Mouse (Mus musculus): ENCODE measurements at regions not wholly inside any gene's neighbourhood (a gene's known extent, or its start where the extent isn't known, plus 50 kb on each side); places are given as distances from the start of the nearest gene placed in this dataset.
A peak's percentile ranks its signal among the peaks of the same experiment; 100 is the strongest.

GRCm38 (mm10) chr12:5494657-5495512 lies 119.4 kb upstream of the Klhl29 start:
- no peak overlapping the region for H3K27ac ChIP-seq (replicated peaks)
- 44% methylated on average over 7 of the region's 7 CpGs for WGBS
- no peak overlapping the region for H3K4me3 ChIP-seq
- H3K36me3 ChIP-seq: no peaks in the 10 kb centered on the region
- no peak overlapping the region for H3K9ac ChIP-seq (replicated peaks)
- no peaks in the 10 kb centered on the region for H3K27me3 ChIP-seq
- no peak overlapping the region for H3K4me2 ChIP-seq (replicated peaks)
- peak; percentile 29; the same call in 1 of the 2 replicates for ATAC-seq (replicated peaks)
- 0 out of 2 replicates have a peak, but pooled peaks cover 6% of the 10 kb centered on the region for H3K4me1 ChIP-seq
- no peaks in the 10 kb centered on the region for H3K9me3 ChIP-seq

- 0 out of 2 replicates have a peak, but pooled peaks have one; percentile 19 for ATAC-seq (replicated peaks)
- H3K4me2 ChIP-seq (replicated peaks): no peak overlapping the region
- H3K27me3 ChIP-seq: no peaks in the 10 kb centered on the region
- H3K9ac ChIP-seq (replicated peaks): no peak overlapping the region
- H3K4me3 ChIP-seq: no peak overlapping the region
- WGBS: 20% methylated on average over 9 of the region's 9 CpGs
- peaks cover 3% of the 10 kb centered on the region; the same call in 1 of the 2 replicates for H3K4me1 ChIP-seq
- no peaks in the 10 kb centered on the region for H3K9me3 ChIP-seq
- no peak overlapping the region for H3K27ac ChIP-seq (replicated peaks)
- H3K36me3 ChIP-seq: no peaks in the 10 kb centered on the region
Measured at GRCm38 (mm10) chr12:5464250-5464899, 88.9 kb upstream of the Klhl29 start.

DNA sequence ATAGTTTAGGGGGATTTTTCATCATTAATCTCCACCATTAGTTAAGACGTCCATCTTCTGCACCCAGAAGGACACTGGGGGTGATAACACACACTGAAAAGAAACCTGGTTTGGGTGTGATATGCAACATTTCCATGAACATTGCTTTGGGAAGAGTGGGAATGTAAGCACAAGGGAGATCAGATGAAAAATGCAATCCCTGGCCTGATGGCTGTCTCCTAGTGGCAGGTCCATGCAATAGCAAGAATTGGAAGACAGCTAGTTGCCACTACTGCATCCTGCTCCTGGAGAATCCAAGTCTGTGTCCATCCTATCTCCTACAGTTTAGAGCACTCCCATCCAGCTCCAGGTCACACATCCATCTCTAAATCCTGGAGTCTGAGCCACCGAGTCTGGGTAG lies 77.7 kb upstream of the Klhl29 start:
- Histone ChIP-seq H3K4me3 (no peak overlapping the region), H3K27ac (replicated peaks) (no peak overlapping the region), H3K36me3 (no peaks in the 10 kb centered on the region), H3K4me1 (no peaks in the 10 kb centered on the region), H3K9me3 (no peaks in the 10 kb centered on the region), H3K9ac (replicated peaks) (no peak overlapping the region), H3K4me2 (replicated peaks) (no peak overlapping the region), H3K27me3 (no peaks in the 10 kb centered on the region)
- 89% methylated on average over 2 of the region's 2 CpGs for WGBS
- no peak for ATAC-seq (replicated peaks)

DNA sequence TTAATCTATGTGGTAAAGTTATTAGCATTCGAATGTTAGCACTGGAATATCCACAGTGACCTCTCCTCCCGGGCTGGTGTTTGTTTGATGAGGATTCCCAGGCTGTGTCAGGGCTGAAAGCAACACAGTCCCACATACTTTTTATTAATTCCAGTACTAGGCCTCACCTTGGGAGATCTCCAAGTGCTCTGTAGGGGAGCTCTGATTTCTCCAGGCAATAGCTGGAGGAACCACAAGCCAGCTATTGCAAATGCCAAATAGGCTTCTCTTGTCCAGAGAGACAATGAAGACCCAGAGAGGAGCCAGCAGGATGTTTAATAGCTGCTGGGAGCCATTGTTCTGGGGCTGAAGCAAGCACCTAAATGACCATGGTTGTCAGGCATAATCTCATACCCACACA lies 68.2 kb upstream of the Klhl29 start:
- peaks cover 15% of the 10 kb centered on the region for H3K4me1 ChIP-seq

DNA sequence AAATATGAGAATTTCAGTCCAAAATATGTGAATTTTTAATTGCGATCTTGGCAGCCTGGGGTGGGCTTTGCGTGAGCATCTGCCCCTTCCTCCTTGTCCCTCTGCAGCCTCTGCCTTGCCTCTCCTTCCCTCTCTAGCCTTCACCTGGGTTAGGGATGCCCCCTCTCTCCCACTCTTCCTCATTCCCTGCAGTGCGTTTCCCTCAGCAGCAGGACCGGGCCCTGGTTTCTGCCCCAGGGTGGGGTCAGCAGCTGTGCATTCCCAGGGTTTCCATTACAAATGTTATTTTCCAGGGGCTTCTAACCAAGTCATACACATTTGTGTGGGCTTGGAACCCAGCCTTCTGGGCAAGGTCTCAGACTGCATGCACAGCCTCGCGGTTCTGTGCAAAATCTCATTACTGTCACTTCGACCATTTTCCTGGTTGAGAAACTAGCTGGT lies 67.6 kb upstream of the Klhl29 start:
- no peak overlapping the region for H3K4me2 ChIP-seq (replicated peaks)
- H3K4me1 ChIP-seq: peaks cover 15% of the 10 kb centered on the region
- no peaks in the 10 kb centered on the region for H3K36me3 ChIP-seq
- 46% methylated on average over 7 of the region's 7 CpGs for WGBS
- H3K9me3 ChIP-seq: no peaks in the 10 kb centered on the region
- peak overlapping the region; percentile 74 for H3K27ac ChIP-seq (replicated peaks)
- no peak overlapping the region for H3K9ac ChIP-seq (replicated peaks)
- H3K27me3 ChIP-seq: no peaks in the 10 kb centered on the region
- no peak overlapping the region for H3K4me3 ChIP-seq
- ATAC-seq (replicated peaks): peak; percentile 49

More for the DNA sequence above, 68.2 kb upstream of the Klhl29 start:
- Histone ChIP-seq H3K36me3 (no peaks in the 10 kb centered on the region), H3K4me3 (no peak overlapping the region), H3K9me3 (no peaks in the 10 kb centered on the region), H3K27ac (replicated peaks) (peak overlapping the region; percentile 74), H3K4me2 (replicated peaks) (no peak overlapping the region), H3K27me3 (no peaks in the 10 kb centered on the region), H3K9ac (replicated peaks) (no peak overlapping the region)
- no peak for ATAC-seq (replicated peaks)
- WGBS: 45% methylated on average over 2 of the region's 2 CpGs

DNA sequence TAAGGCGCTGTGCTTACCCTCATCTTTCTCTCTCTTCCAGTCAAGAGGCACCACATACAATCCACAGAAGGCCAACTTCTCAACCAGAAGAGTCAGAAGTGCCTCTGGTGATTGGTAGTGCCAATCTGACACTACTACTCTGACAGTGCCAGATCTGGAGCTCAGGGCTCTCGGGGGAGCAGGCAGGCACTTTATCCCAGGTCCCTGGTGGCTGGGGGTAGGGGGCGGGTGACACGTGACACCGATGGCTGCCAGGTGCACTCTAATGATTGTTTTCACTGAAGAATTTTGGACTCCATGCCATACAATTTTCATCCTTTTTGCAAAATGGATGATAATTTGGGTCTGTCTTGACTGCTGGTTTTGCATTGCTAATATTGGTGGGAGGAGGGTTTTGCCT lies 67.2 kb upstream of the Klhl29 start:
- H3K9ac ChIP-seq (replicated peaks): no peak overlapping the region
- peak; percentile 57 for ATAC-seq (replicated peaks)
- H3K4me2 ChIP-seq (replicated peaks): no peak overlapping the region
- no peaks in the 10 kb centered on the region for H3K27me3 ChIP-seq
- no peak overlapping the region for H3K4me3 ChIP-seq
- no peaks in the 10 kb centered on the region for H3K36me3 ChIP-seq
- H3K4me1 ChIP-seq: peaks cover 15% of the 10 kb centered on the region
- H3K27ac ChIP-seq (replicated peaks): 0 out of 2 replicates have a peak overlapping the region, but pooled peaks have one; percentile 74
- WGBS: 70% methylated on average over 5 of the region's 5 CpGs
- no peaks in the 10 kb centered on the region for H3K9me3 ChIP-seq

DNA sequence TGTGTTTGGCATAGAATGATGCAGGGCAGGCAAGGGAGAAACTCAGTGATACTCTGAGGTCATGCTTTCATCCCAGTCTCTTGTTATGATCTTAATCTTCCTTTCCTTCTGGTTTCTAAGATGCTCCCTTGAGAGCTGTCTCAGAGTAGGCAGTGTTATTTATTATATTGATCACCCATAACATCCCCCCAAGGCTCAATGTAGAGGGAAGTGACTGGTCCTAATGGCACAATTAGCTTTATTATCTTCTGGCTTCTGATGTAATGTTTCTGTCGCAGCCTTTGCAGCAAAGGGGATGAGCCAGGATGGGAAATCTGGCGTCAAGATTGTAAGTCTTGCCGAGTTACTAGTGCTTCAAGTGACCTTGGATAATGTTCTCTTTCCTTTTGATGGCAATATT lies 65.0 kb upstream of the Klhl29 start:
- Histone ChIP-seq H3K9ac (replicated peaks) (no peak overlapping the region), H3K9me3 (no peaks in the 10 kb centered on the region), H3K4me3 (no peak overlapping the region), H3K4me1 (peaks cover 15% of the 10 kb centered on the region), H3K27ac (replicated peaks) (no peak overlapping the region), H3K36me3 (no peaks in the 10 kb centered on the region), H3K27me3 (no peaks in the 10 kb centered on the region), H3K4me2 (replicated peaks) (no peak overlapping the region)
- ATAC-seq (replicated peaks): no peak
- 79% methylated on average over 3 of the region's 3 CpGs for WGBS

GRCm38 (mm10) chr12:5435876-5436275 lies 60.4 kb upstream of the Klhl29 start:
- H3K9me3 ChIP-seq: no peaks in the 10 kb centered on the region
- no peak overlapping the region for H3K27ac ChIP-seq (replicated peaks)
- H3K27me3 ChIP-seq: no peaks in the 10 kb centered on the region
- H3K9ac ChIP-seq (replicated peaks): no peak overlapping the region
- 85% methylated on average over 3 of the region's 3 CpGs for WGBS
- no peak overlapping the region for H3K4me2 ChIP-seq (replicated peaks)
- no peak overlapping the region for H3K4me3 ChIP-seq
- no peak for ATAC-seq (replicated peaks)
- H3K36me3 ChIP-seq: no peaks in the 10 kb centered on the region
- 0 out of 2 replicates have a peak, but pooled peaks cover 2% of the 10 kb centered on the region for H3K4me1 ChIP-seq

DNA sequence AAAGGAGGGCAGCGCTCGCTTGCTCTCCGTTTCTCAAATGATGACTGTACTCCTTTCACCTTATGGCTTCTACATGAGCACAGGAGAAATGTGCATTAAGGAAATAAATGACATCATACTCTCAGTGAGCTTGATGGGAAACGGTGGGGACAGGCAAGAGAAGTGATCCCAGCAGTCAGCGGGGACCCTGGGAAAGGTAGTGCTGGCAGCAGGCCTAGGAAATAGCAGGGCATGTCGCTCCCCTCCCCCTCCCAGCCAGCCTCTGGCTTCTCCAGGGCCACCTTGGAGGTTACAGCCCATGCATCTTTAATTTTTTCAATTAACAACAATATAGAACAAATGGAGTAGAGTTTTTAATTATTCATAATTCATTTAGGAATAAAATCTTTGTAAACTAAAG lies 58.6 kb upstream of the Klhl29 start:
- Histone ChIP-seq H3K4me1 (0 out of 2 replicates have a peak, but pooled peaks cover 2% of the 10 kb centered on the region), H3K9me3 (no peaks in the 10 kb centered on the region), H3K27ac (replicated peaks) (no peak overlapping the region), H3K27me3 (no peaks in the 10 kb centered on the region), H3K4me2 (replicated peaks) (no peak overlapping the region), H3K9ac (replicated peaks) (no peak overlapping the region), H3K4me3 (no peak overlapping the region), H3K36me3 (no peaks in the 10 kb centered on the region)
- WGBS: 49% methylated on average over 6 of the region's 6 CpGs
- no peak for ATAC-seq (replicated peaks)

- no peak overlapping the region for H3K4me2 ChIP-seq (replicated peaks)
Measured at GRCm38 (mm10) chr12:5432688-5433087, 57.2 kb upstream of the Klhl29 start.

GRCm38 (mm10) chr12:5428733-5429132 lies 53.3 kb upstream of the Klhl29 start:
- WGBS: 61% methylated on average over 3 of the region's 3 CpGs
- H3K36me3 ChIP-seq: no peaks in the 10 kb centered on the region
- no peak overlapping the region for H3K9ac ChIP-seq (replicated peaks)
- H3K27ac ChIP-seq (replicated peaks): peak overlapping the region; percentile 52
- H3K4me2 ChIP-seq (replicated peaks): no peak overlapping the region
- H3K9me3 ChIP-seq: no peaks in the 10 kb centered on the region
- ATAC-seq (replicated peaks): 0 out of 2 replicates have a peak, but pooled peaks have one; percentile 60
- H3K4me1 ChIP-seq: peaks cover 7% of the 10 kb centered on the region
- no peak overlapping the region for H3K4me3 ChIP-seq
- H3K27me3 ChIP-seq: no peaks in the 10 kb centered on the region

More at GRCm38 (mm10) chr12:5432688-5433087, 57.2 kb upstream of the Klhl29 start:
- no peak overlapping the region for H3K4me3 ChIP-seq
- 39% methylated on average over 3 of the region's 3 CpGs for WGBS
- no peak for ATAC-seq (replicated peaks)
- no peaks in the 10 kb centered on the region for H3K27me3 ChIP-seq
- no peak overlapping the region for H3K27ac ChIP-seq (replicated peaks)
- no peak overlapping the region for H3K9ac ChIP-seq (replicated peaks)
- H3K36me3 ChIP-seq: no peaks in the 10 kb centered on the region
- H3K9me3 ChIP-seq: no peaks in the 10 kb centered on the region
- peaks cover 7% of the 10 kb centered on the region for H3K4me1 ChIP-seq

Data from forebrain, embryonic 15.5 days (tissue).